Mouse (Mus musculus) olfactory bulb, adult 2 months (tissue): ENCODE measurements around the gene Taf6. TPM values are rescaled to one million over a fixed set of nuclear protein-coding genes. Genes with fewer than 3 reads are reported as not detected.

ENCODE experiments used
- H3K27ac ChIP-seq: fragments of 200-500 bp; 2 replicates; pipeline ENCODE4 v1.5.1; 2012; ENCODE audit warnings: low read depth, low read length; ENCODE audit not compliant: insufficient read depth
- H3K4me1 ChIP-seq: fragments of 200-500 bp; 2 replicates; pipeline ENCODE4 v1.6.1; 2012; ENCODE audit warnings: low read length; ENCODE audit not compliant: control insufficient read depth, insufficient read depth
- H3K4me3 ChIP-seq: fragments of 200-500 bp; 2 replicates; pipeline ENCODE4 v1.5.1; 2012; ENCODE audit warnings: mild to moderate bottlenecking, low read depth, low read length, moderate library complexity; ENCODE audit not compliant: insufficient read depth
- CTCF ChIP-seq: fragments of 200-500 bp; IDR thresholded peaks from 2 replicates; pipeline ENCODE4 v1.5.1; 2012; ENCODE audit warnings: low read depth, mild to moderate bottlenecking, low read length, moderate library complexity; ENCODE audit not compliant: insufficient read depth
- POLR2A ChIP-seq: fragments of 200-500 bp; IDR thresholded peaks from 2 replicates; pipeline ENCODE4 v1.6.1; 2012; ENCODE audit warnings: mild to moderate bottlenecking, low read depth, low read length, moderate library complexity; ENCODE audit not compliant: insufficient read depth
- WGBS: fragments of 180-500 bp; shearing (Covaris S2); methylation state at CpG from one replicate; pipeline ENCODE4 v1.1.7; 2018; 5-methylcytosine and 5-hydroxymethylcytosine counted together
- polyA plus RNA-seq: library from polyadenylated mRNA; stranded (reverse); fragments of >200 nt; gene quantifications from 2 replicates; pipeline ENCODE4 v1.2.4, GENCODE M21; 2012; ENCODE audit warnings: low replicate concordance; ENCODE audit not compliant: missing spikeins, insufficient read depth, insufficient read length

The Taf6 gene
- polyA plus RNA-seq, 1 experiment = not detected

DNA sequence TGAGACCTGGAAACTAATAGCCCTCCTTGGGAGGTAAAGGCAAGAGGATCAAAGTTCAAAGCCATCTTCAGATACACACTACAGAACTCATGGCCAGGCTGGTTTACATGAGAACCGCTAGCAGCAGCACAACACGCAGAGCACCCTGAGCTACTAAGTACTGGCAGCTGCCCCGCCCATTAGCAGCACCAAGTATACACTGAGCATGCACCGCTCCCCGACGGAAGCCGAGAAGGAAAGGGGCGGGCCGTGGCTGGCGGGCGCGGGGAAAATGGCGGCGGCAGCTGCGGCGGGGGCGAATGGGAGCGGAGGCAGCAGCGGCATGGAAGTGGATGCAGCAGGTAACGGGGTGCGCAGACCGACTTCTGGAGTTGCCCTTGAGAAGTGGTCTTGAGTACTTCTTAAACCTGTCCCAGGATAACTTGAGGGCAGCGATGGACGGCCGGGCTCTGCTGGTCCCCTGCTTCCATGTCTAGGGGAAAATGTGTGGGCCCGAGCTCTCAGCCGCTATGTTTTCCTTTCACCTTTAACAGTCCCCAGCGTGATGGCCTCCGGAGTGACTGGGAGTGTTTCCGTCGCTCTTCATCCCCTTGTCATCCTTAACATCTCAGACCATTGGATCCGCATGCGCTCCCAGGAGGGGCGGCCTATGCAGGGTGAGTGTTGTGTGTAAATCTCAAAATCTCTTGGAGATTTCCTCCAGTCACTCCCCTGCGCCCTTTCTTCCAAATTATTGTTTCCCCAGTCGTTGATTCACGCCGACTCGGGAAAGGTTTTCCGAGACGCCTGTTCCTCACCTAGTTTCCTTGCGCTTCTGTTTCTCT, 26.2 kb downstream of the Taf6 start, which contains the start of gene Cops6:
Cops6 (plus strand) TSS at position 230 of the 824 bp plus-strand sequence.
- Histone ChIP-seq H3K4me1 (peaks cover 3% of the 10 kb centered on the region; the same call in 1 of the 2 replicates), H3K27ac (0 out of 2 replicates have a peak within 1 kb of the TSS, but pooled peaks have one; percentile 27), H3K4me3 (peak within 1 kb of the TSS; percentile 92)
- under 1% methylated on average over 42 of the region's 42 CpGs for WGBS
- no peak for TF ChIP-seq CTCF
- no peak for TF ChIP-seq POLR2A

DNA sequence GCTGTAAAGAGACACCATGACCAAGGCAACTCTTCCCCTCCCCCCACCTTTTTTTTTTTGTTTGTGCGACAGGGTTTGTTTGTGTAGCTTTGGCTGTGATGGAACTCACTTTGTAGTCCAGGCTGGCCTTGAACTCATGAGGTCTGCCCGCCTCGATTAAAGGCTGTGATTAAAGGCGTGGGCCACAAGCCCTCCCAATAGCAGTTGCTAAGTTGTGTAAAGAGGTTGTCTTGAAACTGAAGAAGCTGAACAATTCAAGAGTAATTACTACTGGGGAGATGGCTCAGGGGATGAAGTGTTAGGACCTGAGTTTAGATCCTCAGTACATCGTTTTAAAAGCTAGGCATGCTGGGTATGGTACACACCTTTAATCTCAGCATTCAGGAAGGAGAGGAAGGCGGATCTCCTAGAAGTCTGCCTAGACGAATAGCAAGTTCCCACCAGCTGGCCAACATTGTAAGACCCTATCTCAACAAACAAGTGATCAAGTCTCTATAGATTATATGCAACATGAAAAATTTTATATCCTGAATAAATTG, 27.0 kb downstream of the Taf6 start:
- no peak overlapping the region for H3K27ac ChIP-seq
- H3K4me3 ChIP-seq = no peak overlapping the region

DNA sequence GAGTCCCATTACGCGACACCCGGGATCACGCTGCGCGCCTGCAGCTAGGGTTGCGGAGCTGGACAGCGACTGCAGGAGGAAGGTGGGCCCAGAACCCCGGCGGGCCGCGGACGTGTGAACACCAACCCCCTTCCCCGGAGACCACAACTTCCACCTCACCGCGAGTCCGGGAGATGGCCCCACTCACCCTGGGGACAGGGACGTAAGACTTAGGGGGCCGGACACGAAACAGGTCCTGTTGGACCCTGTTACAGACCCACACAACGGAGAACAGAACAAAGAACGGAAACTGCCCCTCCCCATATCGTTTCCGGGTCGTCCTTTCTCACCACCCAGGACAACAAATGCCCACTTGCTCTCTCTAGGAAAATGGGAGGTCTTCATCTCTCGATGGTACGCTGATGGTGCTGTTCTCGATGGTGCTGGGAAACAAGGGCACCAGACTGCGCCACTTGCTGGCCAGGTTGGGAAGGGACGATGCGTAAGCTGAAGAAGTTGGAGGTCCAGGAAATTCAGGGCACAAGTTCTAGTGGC, 31.7 kb downstream of the Taf6 start, which contains the start of gene Zfp113:
Zfp113 (minus strand) TSS at position 302 of the 534 bp plus-strand sequence.
- under 1% methylated on average over 31 of the region's 31 CpGs for WGBS
- H3K4me1 ChIP-seq = peaks cover 3% of the 10 kb centered on the region; the same call in 1 of the 2 replicates
- TF ChIP-seq CTCF (peak; percentile 58; the same call in 1 of the 2 replicates), POLR2A (0 out of 2 replicates have a peak, but pooled peaks have one; percentile 40)

More for the DNA sequence above, 27.0 kb downstream of the Taf6 start:
- 60% methylated on average over 7 of the region's 7 CpGs for WGBS
- TF ChIP-seq POLR2A = no peak
- no peak for TF ChIP-seq CTCF
- H3K4me1 ChIP-seq = peaks cover 3% of the 10 kb centered on the region; the same call in 1 of the 2 replicates

DNA sequence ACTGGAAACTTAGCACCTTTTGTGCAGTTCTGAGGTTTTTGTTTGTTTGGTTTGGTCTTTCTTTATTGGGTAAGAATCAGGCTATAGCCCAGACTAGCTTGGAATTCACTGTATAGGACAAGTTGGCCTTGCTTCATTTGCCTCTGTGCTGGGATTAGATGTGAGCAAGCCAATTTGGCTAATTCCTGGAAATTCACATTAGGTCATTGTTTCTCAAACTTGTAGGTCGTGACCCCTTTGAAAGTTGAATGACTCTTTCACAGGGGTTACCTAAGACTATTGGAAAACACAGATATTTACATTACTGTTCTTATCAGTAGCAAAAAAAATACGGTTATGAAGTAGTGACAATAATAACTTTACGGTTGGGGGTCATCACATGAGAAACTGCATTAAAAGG, 32.9 kb downstream of the Taf6 start:
- TF ChIP-seq POLR2A (no peak), CTCF (no peak)
- H3K4me1 ChIP-seq = no peaks in the 10 kb centered on the region
- 81% methylated on average over 3 of the region's 3 CpGs for WGBS
- no peak overlapping the region for H3K4me3 ChIP-seq
- no peak overlapping the region for H3K27ac ChIP-seq

More for the DNA sequence above, 31.7 kb downstream of the Taf6 start, which contains the start of gene Zfp113:
- Histone ChIP-seq H3K4me3 (peak within 1 kb of the TSS; percentile 99), H3K27ac (peak within 1 kb of the TSS; percentile 78)

DNA sequence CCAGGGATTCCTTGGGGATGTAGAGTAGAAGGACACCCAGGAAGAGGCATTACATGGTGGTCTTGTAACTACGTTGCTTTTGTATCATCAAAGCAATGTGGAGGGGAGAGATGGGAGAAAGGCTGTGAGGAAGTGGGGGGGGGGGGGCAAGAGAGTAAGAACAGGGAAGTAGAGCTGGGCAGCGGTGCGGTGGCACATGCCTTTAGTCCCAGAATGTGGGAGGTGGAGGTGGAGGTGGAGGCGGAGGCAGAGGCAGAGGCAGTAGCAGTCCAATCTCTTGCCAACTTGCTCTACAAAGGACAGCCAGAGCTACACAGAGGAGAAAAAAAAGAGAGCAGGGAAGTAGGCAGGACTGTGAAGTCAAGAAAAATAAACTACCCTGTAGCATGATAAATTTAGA, 48.7 kb downstream of the Taf6 start:
- WGBS = 62% methylated on average over 4 of the region's 4 CpGs
- H3K4me3 ChIP-seq = no peak overlapping the region
- H3K4me1 ChIP-seq = no peaks in the 10 kb centered on the region
- TF ChIP-seq POLR2A = no peak
- TF ChIP-seq CTCF = no peak
- no peak overlapping the region for H3K27ac ChIP-seq

DNA sequence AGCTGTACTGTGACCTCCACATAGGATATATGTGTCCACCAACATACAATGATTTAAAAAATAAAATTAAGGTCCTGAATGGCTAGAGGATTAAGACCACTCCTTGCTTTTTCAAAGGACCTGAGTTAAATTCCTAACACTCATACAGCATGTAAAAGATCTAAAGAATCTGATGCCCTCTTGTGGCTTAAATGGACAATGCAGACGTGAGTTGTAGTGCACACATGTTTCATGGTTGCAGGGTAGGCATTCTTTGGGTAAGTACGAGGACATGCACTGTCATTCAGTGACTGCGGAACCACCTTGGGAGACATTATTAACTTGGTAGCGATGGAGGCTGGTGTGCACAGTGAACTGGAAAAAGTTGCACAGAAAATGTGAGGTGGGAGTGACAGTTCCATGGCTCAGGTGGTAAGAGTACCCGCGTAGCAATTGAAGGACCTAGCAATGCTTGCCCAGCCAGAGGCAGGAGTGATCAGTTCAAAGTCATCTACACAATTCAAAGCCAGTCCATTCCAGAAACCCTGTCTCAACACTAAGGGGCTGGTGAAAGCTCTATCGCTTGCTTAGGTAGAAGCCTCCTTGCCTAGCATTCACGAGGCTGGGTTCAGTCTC, 49.2 kb downstream of the Taf6 start:
- H3K4me3 ChIP-seq = no peak overlapping the region
- WGBS = 60% methylated on average over 8 of the region's 8 CpGs
- no peak for TF ChIP-seq CTCF
- TF ChIP-seq POLR2A = no peak
- H3K4me1 ChIP-seq = no peaks in the 10 kb centered on the region
- H3K27ac ChIP-seq = no peak overlapping the region

DNA sequence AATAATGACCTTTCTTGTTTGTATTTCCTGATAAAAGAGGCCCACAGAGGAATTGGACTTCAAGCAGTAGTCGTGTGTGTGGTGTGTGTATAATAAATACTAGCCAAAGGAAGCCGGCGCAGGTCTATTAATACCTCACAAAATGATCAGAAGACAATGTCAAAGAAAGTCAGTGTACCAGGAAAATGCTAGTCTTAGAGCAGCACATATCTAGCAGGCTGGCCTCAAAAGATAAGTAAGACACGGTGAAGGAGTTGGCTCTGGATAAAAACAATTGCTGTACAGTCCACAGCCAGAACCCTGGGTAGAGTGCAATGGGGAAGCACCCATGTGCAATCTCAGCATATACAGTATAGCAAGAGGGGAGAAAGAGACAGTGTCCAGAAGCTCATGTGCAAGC, 50.0 kb downstream of the Taf6 start:
- 77% methylated on average over 4 of the region's 4 CpGs for WGBS

DNA sequence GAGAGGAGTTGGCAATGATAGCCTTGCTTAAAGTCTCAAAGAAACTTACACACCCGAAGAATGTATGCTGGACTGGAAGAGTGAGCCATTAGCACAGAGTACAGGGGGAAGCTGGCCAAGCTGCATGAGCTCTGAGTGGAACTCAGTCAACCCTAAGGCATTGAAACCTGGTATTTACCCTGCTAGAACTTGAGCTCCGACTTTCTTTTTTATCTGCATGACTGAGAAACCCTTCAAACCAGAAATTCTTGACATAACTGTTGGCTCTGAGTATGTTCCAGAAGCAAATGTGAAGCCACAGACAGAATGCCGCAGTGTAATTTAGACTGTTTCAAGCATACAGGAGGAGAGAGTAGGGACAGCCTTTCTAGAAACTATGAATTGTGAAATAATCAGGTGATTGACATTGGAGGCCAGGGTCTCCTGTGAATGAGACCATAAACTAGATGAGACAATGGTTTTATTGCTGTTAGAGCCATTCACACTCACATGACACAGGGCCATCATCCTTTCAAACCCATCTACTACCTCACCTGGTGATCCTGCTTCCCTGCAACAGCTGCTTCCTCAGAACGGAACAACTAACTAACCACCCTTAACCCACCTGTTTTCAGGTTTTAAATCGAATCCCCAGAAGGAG, 54.7 kb downstream of the Taf6 start:
- no peak overlapping the region for H3K4me3 ChIP-seq
- no peaks in the 10 kb centered on the region for H3K4me1 ChIP-seq
- WGBS = 94% methylated on average over 5 of the region's 5 CpGs
- TF ChIP-seq CTCF = no peak
- TF ChIP-seq POLR2A = no peak
- no peak overlapping the region for H3K27ac ChIP-seq

More for the DNA sequence above, 50.0 kb downstream of the Taf6 start:
- no peak overlapping the region for H3K4me3 ChIP-seq
- no peak overlapping the region for H3K27ac ChIP-seq
- no peaks in the 10 kb centered on the region for H3K4me1 ChIP-seq
- no peak for TF ChIP-seq POLR2A
- no peak for TF ChIP-seq CTCF

Other genes starting within 250 kb of the Taf6 start
- not detected in 2 replicates for gene Gjc3, start 224.4 kb downstream of the Taf6 start, polyA plus RNA-seq
- gene Azgp1, start 205.9 kb downstream of the Taf6 start, polyA plus RNA-seq = not detected in 2 replicates
- not detected in 2 replicates for gene Smok3a, start 166.2 kb downstream of the Taf6 start, polyA plus RNA-seq
- gene Smok3b, start 166.0 kb downstream of the Taf6 start, polyA plus RNA-seq = not detected in 2 replicates
- gene Smok3c, start 134.3 kb downstream of the Taf6 start, polyA plus RNA-seq = not detected in 2 replicates
- gene Zkscan1, start 102.4 kb downstream of the Taf6 start, polyA plus RNA-seq = not detected in 2 replicates
- gene Zscan21, start 70.5 kb downstream of the Taf6 start, polyA plus RNA-seq = not detected in 2 replicates
- gene Zfp113, start 31.7 kb downstream of the Taf6 start, polyA plus RNA-seq = not detected in 2 replicates
- gene Cops6, start 26.4 kb downstream of the Taf6 start, polyA plus RNA-seq = not detected in 2 replicates
- gene Ap4m1, start 15.4 kb downstream of the Taf6 start, polyA plus RNA-seq = not detected in 2 replicates
- not detected in 2 replicates for gene Mcm7, start 15.0 kb downstream of the Taf6 start, polyA plus RNA-seq
- 309 TPM in 1 of 2 replicates, not detected in the other for gene Cnpy4, start within 50 bp of the Taf6 start, polyA plus RNA-seq
- not detected in 2 replicates for gene Mblac1, start 6.9 kb upstream of the Taf6 start, polyA plus RNA-seq
- gene Nxpe5, start 38.4 kb upstream of the Taf6 start, polyA plus RNA-seq = not detected in 2 replicates
- not detected in 2 replicates for gene Lamtor4, start 68.0 kb upstream of the Taf6 start, polyA plus RNA-seq
- gene BC037034, start 76.6 kb upstream of the Taf6 start, polyA plus RNA-seq = 185 TPM in 1 of 2 replicates, not detected in the other
- gene Gal3st4, start 85.4 kb upstream of the Taf6 start, polyA plus RNA-seq = not detected in 2 replicates
- gene Gm43720, start 92.5 kb upstream of the Taf6 start, polyA plus RNA-seq = not detected in 2 replicates
- gene Gpc2, start 92.6 kb upstream of the Taf6 start, polyA plus RNA-seq = not detected in 2 replicates
- gene Stag3, start 92.8 kb upstream of the Taf6 start, polyA plus RNA-seq = not detected in 2 replicates
- gene Pvrig, start 154.5 kb upstream of the Taf6 start, polyA plus RNA-seq = not detected in 2 replicates